Mouse (Mus musculus) leukemia stem cell, adult 10-12 weeks (primary cell): ENCODE results near the gene Map3k7cl. TPM values are rescaled to one million over a fixed set of nuclear protein-coding genes. Genes with fewer than 3 reads are reported as not detected.

Experiments used
- polyA plus RNA-seq: library from polyadenylated mRNA; stranded (reverse); fragments of >175 nt; gene quantifications from 2 replicates; pipeline ENCODE4 v1.2.3, GENCODE M21; 2012; ENCODE audit warnings: low replicate concordance

Gene Map3k7cl
- polyA plus RNA-seq: not detected in 2 replicates

DNA sequence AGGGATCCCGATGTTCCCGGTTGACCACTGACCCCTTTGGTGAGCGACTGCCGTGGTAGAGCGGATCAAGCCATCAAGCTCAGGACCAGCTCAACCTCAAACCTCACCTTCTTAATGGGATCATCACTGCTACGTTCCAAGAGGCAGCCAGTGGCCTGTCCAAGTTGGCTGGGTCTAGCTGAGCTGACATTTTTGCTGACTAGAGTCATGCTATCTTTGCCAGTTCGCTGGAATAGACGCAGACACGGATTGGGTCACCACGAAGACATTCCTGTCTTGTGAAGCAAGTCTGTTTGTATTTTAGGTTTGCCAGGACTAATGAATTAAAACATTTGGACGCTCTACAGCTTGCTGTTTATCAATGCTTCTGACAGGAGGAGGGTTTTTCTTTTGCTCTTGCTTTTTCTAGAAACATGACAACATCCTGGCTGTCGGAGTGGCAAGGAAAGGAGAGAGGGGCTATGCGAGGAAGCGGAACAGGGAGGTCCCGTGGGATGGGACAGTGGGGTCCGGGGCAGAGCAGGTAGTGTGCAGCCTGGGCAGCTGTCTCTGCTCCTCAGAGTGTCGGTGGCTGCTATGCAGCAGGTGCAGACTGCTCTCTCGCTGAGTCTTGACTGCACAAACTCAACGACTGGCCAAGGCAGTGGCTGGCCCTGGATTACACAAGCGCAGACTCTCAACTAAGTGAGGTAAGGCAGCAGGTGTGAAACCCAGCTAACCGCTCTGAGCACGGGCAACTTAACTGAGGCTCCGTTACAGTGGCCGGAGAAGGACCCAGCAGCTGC, at the start of gene Map3k7cl:
Map3k7cl (plus strand) TSS at position 424 of the 785 bp plus-strand sequence.

Other genes starting within 250 kb of the Map3k7cl start
- gene N6amt1, start 199.1 kb upstream of the Map3k7cl start, polyA plus RNA-seq: 3.6 and 5.2 TPM in 2 replicates
- gene Ltn1, start 120.7 kb upstream of the Map3k7cl start, polyA plus RNA-seq: 1.3 and 2.4 TPM in 2 replicates
- gene Rwdd2b, start 112.8 kb upstream of the Map3k7cl start, polyA plus RNA-seq: 0.73 and 1.9 TPM in 2 replicates
- 8.4 and 16.4 TPM in 2 replicates for gene Usp16, start 98.6 kb upstream of the Map3k7cl start, polyA plus RNA-seq
- gene Cct8, start 57.5 kb upstream of the Map3k7cl start, polyA plus RNA-seq: 28.8 and 54.3 TPM in 2 replicates
- gene Bach1, start 145.6 kb downstream of the Map3k7cl start, polyA plus RNA-seq: 5.9 and 8.5 TPM in 2 replicates